Mouse (Mus musculus) brain, embryonic 14.5 days (tissue): ENCODE results near the gene Gpr108.

Experiments used
- CTCF ChIP-seq: fragments of 200-500 bp; IDR thresholded peaks from 2 replicates; pipeline ENCODE4 v1.5.1; 2012; ENCODE audit warnings: inconsistent platforms, mild to moderate bottlenecking, moderate library complexity, borderline replicate concordance; ENCODE audit not compliant: insufficient read depth, insufficient read length; ENCODE audit errors: extremely low read depth
- POLR2A ChIP-seq: fragments of 200-500 bp; IDR thresholded peaks from 2 replicates; pipeline ENCODE4 v1.6.1; 2012; ENCODE audit warnings: mild to moderate bottlenecking, inconsistent platforms, borderline replicate concordance; ENCODE audit not compliant: poor library complexity, insufficient read depth, insufficient read length, severe bottlenecking; ENCODE audit errors: extremely low read depth

GRCm38 (mm10) chr17:57280411-57280810 lies 32.2 kb upstream of the Gpr108 start:
- no peak for TF ChIP-seq POLR2A
- no peak for TF ChIP-seq CTCF
